Mouse (Mus musculus) brain, adult 10 weeks (tissue): ENCODE results near the gene Gm2012. TPM values are rescaled to one million over a fixed set of nuclear protein-coding genes. Genes with fewer than 3 reads are reported as not detected.

ENCODE experiments used
- polyA plus RNA-seq: library from polyadenylated mRNA; stranded (reverse); fragments of 350-450 nt; fragmentation: Illumina TruSeq; extraction: RNeasy Lipid Tissue Mini Kit (QIAGEN cat#74804); gene quantifications from one replicate; pipeline ENCODE4 v1.2.3, GENCODE M21; 2015; ENCODE audit warnings: low read depth, low replicate concordance

The Gm2012 gene
- not detected for polyA plus RNA-seq

DNA sequence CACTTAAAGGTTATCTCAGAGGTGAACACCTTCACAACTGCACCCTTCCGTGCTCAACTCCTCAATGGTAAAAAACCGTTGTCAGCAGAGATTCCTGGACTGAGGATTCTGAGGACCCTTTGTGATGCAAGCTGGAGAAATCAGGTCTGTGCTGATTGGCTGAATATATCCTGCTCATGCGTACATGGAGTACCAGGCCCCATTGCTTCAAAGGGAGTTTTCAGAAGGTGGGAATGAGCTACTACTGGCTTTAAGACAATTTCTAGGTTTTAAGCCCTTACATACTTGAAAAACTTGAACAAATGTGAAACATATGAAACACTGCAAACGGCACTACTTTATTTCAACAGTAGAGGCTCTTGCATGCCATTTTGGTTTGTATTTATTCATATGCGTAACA lies at the start of gene Gm2012:
TSS of gene Gm2012 (minus strand) at position 101 of the 400 bp plus-strand sequence.

Other genes with a start within 250 kb of the Gm2012 start
- not detected for gene Gm5168, start 180.3 kb downstream of the Gm2012 start, polyA plus RNA-seq
- not detected for gene Gm2030, start 78.7 kb upstream of the Gm2012 start, polyA plus RNA-seq